Mouse (Mus musculus) heart, embryonic 14.5 days (tissue): ENCODE data around the gene Scmh1. TPM values are rescaled to one million over a fixed set of nuclear protein-coding genes. Genes with fewer than 3 reads are reported as not detected.

Experiments used
- ATAC-seq: fragments of 200-750 bp; cut with Nextera tagmentation; 2 replicates; pipeline ENCODE4 v1.8.0; 2017; ENCODE audit warnings: low read depth, moderate TSS enrichment; ENCODE audit not compliant: insufficient number of reproducible peaks, insufficient read depth, low FRiP score
- H3K27ac ChIP-seq, 2 experiments: fragments of 200-500 bp in 1 of 2; fragments of 300-500 bp in 1 of 2; sonication (generic) in 1 of 2; replicated peaks in 1 of 2; 2 replicates each; pipeline ENCODE4 v1.5.1; 2012 to 2014; ENCODE audit warnings: low read depth in 2 of 2, low read length in 2 of 2, control low read depth in 1 of 2, mild to moderate bottlenecking in 1 of 2, mixed read lengths in 1 of 2; ENCODE audit not compliant: control insufficient read depth in 1 of 2, insufficient read depth in 1 of 2
- H3K27me3 ChIP-seq: fragments of 300-500 bp; sonication (generic); 2 replicates; pipeline ENCODE4 v1.6.1; 2014; ENCODE audit warnings: mild to moderate bottlenecking, low read length, control low read depth; ENCODE audit not compliant: control insufficient read depth, insufficient read depth
- H3K36me3 ChIP-seq: fragments of 300-500 bp; sonication (generic); 2 replicates; pipeline ENCODE4 v1.6.1; 2014; ENCODE audit warnings: mild to moderate bottlenecking, control low read depth, low read length, mixed read lengths; ENCODE audit not compliant: control insufficient read depth, insufficient read depth
- H3K4me1 ChIP-seq, 2 experiments: fragments of 200-500 bp in 1 of 2; fragments of 300-500 bp in 1 of 2; sonication (generic) in 1 of 2; 2 replicates each; pipeline ENCODE4 v1.6.1; 2012 to 2014; ENCODE audit warnings: low read length in 2 of 2, control low read depth in 1 of 2, mixed read lengths in 1 of 2; ENCODE audit not compliant: control insufficient read depth in 2 of 2, insufficient read depth in 2 of 2
- H3K4me2 ChIP-seq: fragments of 300-500 bp; sonication (generic); 2 replicates; pipeline ENCODE4 v1.6.1; 2014; ENCODE audit warnings: mild to moderate bottlenecking, low read length
- H3K4me3 ChIP-seq, 2 experiments: fragments of 200-500 bp in 1 of 2; fragments of 300-500 bp in 1 of 2; sonication (generic) in 1 of 2; 2 replicates each; pipeline ENCODE4 v1.5.1; 2012 to 2014; ENCODE audit warnings: low read length in 2 of 2, mild to moderate bottlenecking in 2 of 2, control low read depth in 1 of 2, low read depth in 1 of 2, moderate library complexity in 1 of 2; ENCODE audit not compliant: control insufficient read depth in 1 of 2, insufficient read depth in 1 of 2
- H3K9ac ChIP-seq: fragments of 300-500 bp; sonication (generic); 2 replicates; pipeline ENCODE4 v1.6.1; 2014; ENCODE audit warnings: mild to moderate bottlenecking, low read length
- H3K9me3 ChIP-seq: fragments of 300-500 bp; sonication (generic); 2 replicates; pipeline ENCODE4 v1.6.1; 2016; ENCODE audit warnings: low read length, control low read depth; ENCODE audit not compliant: control insufficient read depth
- WGBS: fragments of 180-500 bp; shearing (Covaris S2); extraction: QIAGEN DNeasy Blood & Tissue Kit; methylation state at CpG from one replicate; pipeline ENCODE4 v1.1.7; 2014; 5-methylcytosine and 5-hydroxymethylcytosine counted together
- polyA plus RNA-seq: library from polyadenylated mRNA; unstranded; fragments of >200 nt; fragmentation: Nextera tagmentation; extraction: Ambion mirVana; gene quantifications from 2 replicates; pipeline ENCODE4 v1.2.1, GENCODE M21; 2014

The Scmh1 gene
- polyA plus RNA-seq, 1 experiment from 2014 or later: 81.6 TPM

- H3K9ac ChIP-seq: no peak overlapping the region
- 73% methylated on average over 11 of the region's 11 CpGs for WGBS
- H3K4me2 ChIP-seq: no peak overlapping the region
- no peak overlapping the region for H3K27ac ChIP-seq
- no peak for ATAC-seq
- no peaks in the 10 kb centered on the region for H3K9me3 ChIP-seq
- no peaks in the 10 kb centered on the region for H3K36me3 ChIP-seq
- no peak overlapping the region for H3K4me3 ChIP-seq
- H3K27me3 ChIP-seq: no peaks in the 10 kb centered on the region
- 0 out of 4 replicates have a peak, but pooled peaks cover 0 to 3% of the 10 kb centered on the region in 2 experiments for H3K4me1 ChIP-seq
These were observed 27.7 kb downstream of the Scmh1 start for GRCm38 (mm10) chr4:120432599-120433373.

- Histone ChIP-seq H3K27ac (no peak overlapping the region), H3K9ac (no peak overlapping the region), H3K36me3 (peaks cover 28% of the 10 kb centered on the region), H3K27me3 (no peaks in the 10 kb centered on the region), H3K4me3 (no peak overlapping the region), H3K4me1 (peaks cover 0 to 8% of the 10 kb centered on the region in 2 experiments; a peak in 3 of 4 replicates), H3K4me2 (no peak overlapping the region), H3K9me3 (no peaks in the 10 kb centered on the region)
- ATAC-seq: no peak
- 62% methylated on average over 4 of the region's 4 CpGs for WGBS
These were observed 56.7 kb downstream of the Scmh1 start for GRCm38 (mm10) chr4:120461741-120462140.

GRCm38 (mm10) chr4:120472946-120473345, 67.9 kb downstream of the Scmh1 start:
- no peaks in the 10 kb centered on the region for H3K4me1 ChIP-seq
- no peak overlapping the region for H3K27ac ChIP-seq
- no peak for ATAC-seq
- peaks cover 67% of the 10 kb centered on the region for H3K36me3 ChIP-seq
- no peaks in the 10 kb centered on the region for H3K9me3 ChIP-seq
- WGBS: 95% methylated on average over 2 of the region's 2 CpGs
- H3K4me2 ChIP-seq: no peak overlapping the region
- no peaks in the 10 kb centered on the region for H3K27me3 ChIP-seq
- no peak overlapping the region for H3K9ac ChIP-seq
- no peak overlapping the region for H3K4me3 ChIP-seq

- H3K27ac ChIP-seq: 0 out of 4 replicates have a peak overlapping the region, but pooled peaks have one; percentile 12 to 49
- no peak for ATAC-seq
- peaks cover 3 to 23% of the 10 kb centered on the region in 2 experiments; a peak in 3 of 4 replicates for H3K4me1 ChIP-seq
- no peaks in the 10 kb centered on the region for H3K9me3 ChIP-seq
- 34% methylated on average over 1 of the region's 1 CpGs for whole genome bisulfite sequencing
- H3K9ac ChIP-seq: no peak overlapping the region
- H3K4me2 ChIP-seq: no peak overlapping the region
- H3K4me3 ChIP-seq: no peak overlapping the region
- peaks cover 61% of the 10 kb centered on the region for H3K36me3 ChIP-seq
- H3K27me3 ChIP-seq: no peaks in the 10 kb centered on the region
These were observed 82.6 kb downstream of the Scmh1 start for GRCm38 (mm10) chr4:120487707-120488106.

GRCm38 (mm10) chr4:120506955-120507354, 101.9 kb downstream of the Scmh1 start:
- peaks cover 74% of the 10 kb centered on the region for H3K36me3 ChIP-seq
- no peak overlapping the region for H3K4me3 ChIP-seq
- ATAC-seq: no peak
- no peak overlapping the region for H3K27ac ChIP-seq
- H3K4me2 ChIP-seq: no peak overlapping the region
- peaks cover 8% of the 10 kb centered on the region; the same call in 1 of the 2 replicates for H3K9me3 ChIP-seq
- WGBS: 87% methylated on average over 1 of the region's 1 CpGs
- H3K4me1 ChIP-seq: no peaks in the 10 kb centered on the region
- no peak overlapping the region for H3K9ac ChIP-seq
- no peaks in the 10 kb centered on the region for H3K27me3 ChIP-seq

- no peaks in the 10 kb centered on the region for H3K4me1 ChIP-seq
- peaks cover 8% of the 10 kb centered on the region; the same call in 1 of the 2 replicates for H3K9me3 ChIP-seq
- H3K9ac ChIP-seq: no peak overlapping the region
- H3K27ac ChIP-seq: no peak overlapping the region
- WGBS: 98% methylated on average over 4 of the region's 4 CpGs
- no peak for ATAC-seq
- H3K36me3 ChIP-seq: peaks cover 71% of the 10 kb centered on the region
- no peak overlapping the region for H3K4me3 ChIP-seq
- H3K27me3 ChIP-seq: no peaks in the 10 kb centered on the region
- no peak overlapping the region for H3K4me2 ChIP-seq
These were observed 106.1 kb downstream of the Scmh1 start for GRCm38 (mm10) chr4:120511203-120511602.

GRCm38 (mm10) chr4:120514366-120514765, 109.3 kb downstream of the Scmh1 start:
- no peak for ATAC-seq
- no peak overlapping the region for H3K4me2 ChIP-seq
- no peaks in the 10 kb centered on the region for H3K27me3 ChIP-seq
- H3K9me3 ChIP-seq: peaks cover 2% of the 10 kb centered on the region; the same call in 1 of the 2 replicates
- H3K36me3 ChIP-seq: peaks cover 71% of the 10 kb centered on the region
- no peak overlapping the region for H3K4me3 ChIP-seq
- no peak overlapping the region for H3K27ac ChIP-seq
- no peak overlapping the region for H3K9ac ChIP-seq
- 93% methylated on average over 2 of the region's 2 CpGs for WGBS
- no peaks in the 10 kb centered on the region for H3K4me1 ChIP-seq
